Mouse (Mus musculus): ENCODE results near the gene Cyp27b1.

DNA sequence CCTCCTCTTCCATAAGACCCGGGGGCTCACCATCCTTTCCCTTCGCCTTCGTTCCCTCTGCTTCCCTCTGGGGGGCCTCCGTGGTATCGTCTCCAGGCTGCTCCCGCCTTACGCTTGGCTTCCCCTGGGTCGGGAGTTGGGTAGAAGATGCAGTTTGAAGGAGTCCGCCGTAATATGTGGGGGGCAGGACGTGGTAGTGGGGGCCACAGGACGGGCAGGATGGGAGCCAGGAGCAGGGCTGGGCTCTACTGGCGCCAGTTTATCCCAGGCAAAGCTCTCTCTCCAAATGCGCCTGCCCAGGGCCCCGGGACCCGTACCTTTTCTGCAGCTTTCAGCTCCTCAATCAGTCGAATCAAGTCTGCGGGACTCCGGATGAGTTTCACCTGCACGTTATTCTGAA is 50.5 kb downstream of the Cyp27b1 start:
- TF ChIP-seq CTCF (IDR thresholded peaks at IDR 0.05; ENCODE audit: control insufficient read depth, insufficient read depth, insufficient replicate concordance, low read depth, low read length) (no peak), POLR2A (IDR thresholded peaks at IDR 0.05; ENCODE audit: control insufficient read depth, low read depth, low read length) (no peak)
